Mouse (Mus musculus) forebrain, postnatal 0 days (tissue): ENCODE data around the gene Nbas. TPM values are rescaled to one million over a fixed set of nuclear protein-coding genes. Genes with fewer than 3 reads are reported as not detected.

Experiments
- ATAC-seq: fragments of 200-750 bp; cut with Nextera tagmentation; 2 replicates; pipeline ENCODE4 v1.8.0; 2017; ENCODE audit warnings: mild to moderate bottlenecking, moderate library complexity
- DNase-seq: peaks from one replicate; pipeline ENCODE4 v3.0.0-alpha.2; 2015
- H3K27ac ChIP-seq: fragments of 300-500 bp; sonication (generic); 2 replicates; pipeline ENCODE4 v1.5.1; 2014; ENCODE audit warnings: low read depth, mild to moderate bottlenecking, antibody characterized with exemption, low read length, moderate library complexity, mixed read lengths
- H3K27me3 ChIP-seq: fragments of 300-500 bp; sonication (generic); 2 replicates; pipeline ENCODE4 v1.6.1; 2014; ENCODE audit warnings: mild to moderate bottlenecking, low read length, mixed read lengths; ENCODE audit not compliant: insufficient read depth
- H3K36me3 ChIP-seq: fragments of 300-500 bp; sonication (generic); 2 replicates; pipeline ENCODE4 v1.6.1; 2014; ENCODE audit warnings: mild to moderate bottlenecking, moderate library complexity; ENCODE audit not compliant: insufficient read depth
- H3K4me1 ChIP-seq: fragments of 300-500 bp; sonication (generic); 2 replicates; pipeline ENCODE4 v1.6.1; 2014; ENCODE audit warnings: antibody characterized with exemption; ENCODE audit not compliant: insufficient read depth
- H3K4me2 ChIP-seq: fragments of 300-500 bp; sonication (generic); 2 replicates; pipeline ENCODE4 v1.6.1; 2014; ENCODE audit warnings: low read depth, mild to moderate bottlenecking, moderate library complexity
- H3K4me3 ChIP-seq: fragments of 300-500 bp; sonication (generic); 2 replicates; pipeline ENCODE4 v1.5.1; 2014; ENCODE audit warnings: low read depth, low read length, mixed read lengths
- H3K9ac ChIP-seq: fragments of 300-500 bp; sonication (generic); 2 replicates; pipeline ENCODE4 v1.6.1; 2014; ENCODE audit warnings: mild to moderate bottlenecking
- H3K9me3 ChIP-seq: fragments of 300-500 bp; sonication (generic); 2 replicates; pipeline ENCODE4 v1.6.1; 2016; ENCODE audit warnings: low read length
- CTCF ChIP-seq: sonication (generic); IDR thresholded peaks from 2 replicates; pipeline ENCODE4 v1.5.1; 2016; ENCODE audit warnings: antibody characterized with exemption, control low read depth, low read depth
- WGBS: fragments of 180-500 bp; shearing (Covaris S2); extraction: QIAGEN DNeasy Blood & Tissue Kit; methylation state at CpG from one replicate; pipeline ENCODE4 v1.1.7; 2014; 5-methylcytosine and 5-hydroxymethylcytosine counted together
- polyA plus RNA-seq: library from polyadenylated mRNA; unstranded; fragments of >200 nt; fragmentation: Nextera tagmentation; extraction: Ambion mirVana; gene quantifications from 2 replicates; pipeline ENCODE4 v1.2.1, GENCODE M21; 2015
- total RNA-seq: library from RNA; depleted of rRNA; stranded (reverse); fragments of >200 nt; gene quantifications from 2 replicates; pipeline ENCODE4 v1.2.3, GENCODE M21; 2014; rRNA removed

Nbas gene
- total and polyA plus RNA-seq, 2 experiments from 2014 or later = 9.8 to 32.2 TPM

GRCm38 (mm10) chr12:13609027-13609426, 340.1 kb downstream of the Nbas start:
- Histone ChIP-seq H3K27ac (no peak overlapping the region), H3K27me3 (no peaks in the 10 kb centered on the region), H3K36me3 (no peaks in the 10 kb centered on the region), H3K4me3 (no peak overlapping the region), H3K9me3 (no peaks in the 10 kb centered on the region), H3K4me1 (no peaks in the 10 kb centered on the region), H3K9ac (no peak overlapping the region), H3K4me2 (no peak overlapping the region)
- WGBS = 36% methylated on average over 11 of the region's 11 CpGs
- DNase-seq (no peak), ATAC-seq (peak; percentile 38; the same call in 1 of the 2 replicates)
- no peak for TF ChIP-seq CTCF

DNA sequence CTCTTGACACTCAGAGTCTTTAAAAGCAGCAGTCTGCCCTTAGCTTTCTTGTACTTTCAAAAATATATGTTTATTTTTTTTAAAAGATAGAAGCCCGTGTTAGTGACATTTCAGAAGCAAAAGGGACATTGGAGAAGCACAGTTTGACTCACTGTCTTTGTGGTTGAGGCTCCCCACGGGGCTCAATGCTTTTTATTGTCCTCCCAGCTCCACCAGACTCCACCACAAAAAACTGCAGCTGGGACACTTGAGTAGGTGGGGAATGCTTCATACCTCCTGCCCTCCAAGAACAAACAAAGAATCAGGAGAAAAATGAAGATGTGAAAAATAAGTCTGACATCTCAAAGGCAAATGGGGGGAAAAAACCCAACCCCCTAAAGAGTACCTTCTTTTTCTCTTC, 344.1 kb downstream of the Nbas start:
- WGBS = 22% methylated on average over 2 of the region's 2 CpGs
- TF ChIP-seq CTCF = no peak

GRCm38 (mm10) chr12:13615661-13616060, 346.7 kb downstream of the Nbas start:
- Histone ChIP-seq H3K36me3 (no peaks in the 10 kb centered on the region), H3K9me3 (no peaks in the 10 kb centered on the region), H3K27ac (no peak overlapping the region), H3K4me1 (no peaks in the 10 kb centered on the region), H3K9ac (no peak overlapping the region), H3K4me3 (no peak overlapping the region), H3K4me2 (no peak overlapping the region), H3K27me3 (no peaks in the 10 kb centered on the region)
- 37% methylated on average over 7 of the region's 7 CpGs for WGBS
- no peak for TF ChIP-seq CTCF
- DNase-seq (no peak), ATAC-seq (no peak; the same call in 1 of the 2 replicates)

More for the DNA sequence above, 344.1 kb downstream of the Nbas start:
- H3K9ac ChIP-seq = no peak overlapping the region
- no peak for ATAC-seq
- DNase-seq = no peak
- H3K9me3 ChIP-seq = no peaks in the 10 kb centered on the region
- H3K4me1 ChIP-seq = no peaks in the 10 kb centered on the region
- no peak overlapping the region for H3K27ac ChIP-seq
- H3K4me2 ChIP-seq = no peak overlapping the region
- H3K4me3 ChIP-seq = no peak overlapping the region
- no peaks in the 10 kb centered on the region for H3K36me3 ChIP-seq
- H3K27me3 ChIP-seq = no peaks in the 10 kb centered on the region

GRCm38 (mm10) chr12:13622150-13622822, 353.4 kb downstream of the Nbas start:
- H3K27me3 ChIP-seq = no peaks in the 10 kb centered on the region

DNA sequence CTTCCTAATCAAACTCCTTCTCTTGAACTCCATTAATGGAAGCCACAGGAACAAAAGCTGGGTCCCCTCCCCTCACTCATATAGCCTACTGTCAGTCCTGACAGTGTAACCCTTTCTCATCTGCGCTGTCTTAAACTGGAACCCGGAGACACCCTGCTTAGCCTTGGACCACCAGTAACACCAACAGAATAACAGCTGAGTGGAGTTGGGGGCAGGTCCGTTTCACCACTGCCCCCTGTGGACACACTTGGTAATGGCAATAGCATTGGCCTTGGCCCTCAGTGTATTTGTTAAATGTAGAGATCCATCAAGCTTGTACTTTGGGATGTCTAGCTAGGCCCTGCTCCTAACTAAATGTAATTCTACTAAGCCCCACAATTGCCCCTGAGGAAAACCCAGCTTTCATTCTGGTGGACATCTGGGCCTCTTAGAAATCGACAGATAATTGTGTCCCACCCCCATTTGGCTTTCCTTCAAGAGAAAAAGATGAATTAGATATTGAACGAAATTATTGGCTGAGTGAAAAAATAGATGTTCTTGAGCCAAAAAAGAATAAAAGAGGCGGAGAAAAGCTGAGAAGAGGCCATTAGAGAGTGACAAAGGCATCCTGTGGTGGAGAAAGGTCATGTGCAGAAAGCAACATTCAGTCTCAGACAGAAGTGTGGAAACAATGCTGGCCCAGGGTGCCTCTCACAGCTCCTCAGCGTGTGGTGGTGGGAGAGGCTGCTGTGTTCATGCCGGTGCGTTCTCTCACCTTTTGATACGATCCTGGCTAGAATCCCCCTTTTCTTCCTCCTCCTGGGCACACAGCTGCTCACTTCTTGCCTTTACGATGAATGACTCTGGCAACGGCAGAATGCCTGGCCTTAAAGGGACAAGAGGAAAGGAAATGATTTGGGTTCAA, 358.1 kb downstream of the Nbas start:
- TF ChIP-seq CTCF = peak; percentile 61
- 24% methylated on average over 12 of the region's 12 CpGs for WGBS
- Histone ChIP-seq H3K4me2 (no peak overlapping the region), H3K9ac (no peak overlapping the region), H3K4me3 (no peak overlapping the region), H3K9me3 (no peaks in the 10 kb centered on the region), H3K4me1 (no peaks in the 10 kb centered on the region), H3K36me3 (no peaks in the 10 kb centered on the region), H3K27ac (no peak overlapping the region), H3K27me3 (no peaks in the 10 kb centered on the region)
- ATAC-seq (peak; percentile 51; the same call in 1 of the 2 replicates), DNase-seq (peak; percentile 34)

More at GRCm38 (mm10) chr12:13622150-13622822, 353.4 kb downstream of the Nbas start:
- no peak overlapping the region for H3K4me3 ChIP-seq
- no peak overlapping the region for H3K27ac ChIP-seq
- H3K4me2 ChIP-seq = no peak overlapping the region
- no peaks in the 10 kb centered on the region for H3K36me3 ChIP-seq
- H3K9ac ChIP-seq = no peak overlapping the region
- whole genome bisulfite sequencing = 67% methylated on average over 15 of the region's 15 CpGs
- no peaks in the 10 kb centered on the region for H3K4me1 ChIP-seq
- no peak for ATAC-seq
- H3K9me3 ChIP-seq = no peaks in the 10 kb centered on the region
- no peak for TF ChIP-seq CTCF
- no peak for DNase-seq

Other genes with a start within 250 kb of the Nbas start
- 61.6 and 81.1 TPM in 2 replicates for gene Ddx1, start 19.9 kb upstream of the Nbas start, total RNA-seq
- 119 and 137 TPM in 2 replicates for gene Ddx1, start 19.9 kb upstream of the Nbas start, polyA plus RNA-seq